In the genomic region with DNA sequence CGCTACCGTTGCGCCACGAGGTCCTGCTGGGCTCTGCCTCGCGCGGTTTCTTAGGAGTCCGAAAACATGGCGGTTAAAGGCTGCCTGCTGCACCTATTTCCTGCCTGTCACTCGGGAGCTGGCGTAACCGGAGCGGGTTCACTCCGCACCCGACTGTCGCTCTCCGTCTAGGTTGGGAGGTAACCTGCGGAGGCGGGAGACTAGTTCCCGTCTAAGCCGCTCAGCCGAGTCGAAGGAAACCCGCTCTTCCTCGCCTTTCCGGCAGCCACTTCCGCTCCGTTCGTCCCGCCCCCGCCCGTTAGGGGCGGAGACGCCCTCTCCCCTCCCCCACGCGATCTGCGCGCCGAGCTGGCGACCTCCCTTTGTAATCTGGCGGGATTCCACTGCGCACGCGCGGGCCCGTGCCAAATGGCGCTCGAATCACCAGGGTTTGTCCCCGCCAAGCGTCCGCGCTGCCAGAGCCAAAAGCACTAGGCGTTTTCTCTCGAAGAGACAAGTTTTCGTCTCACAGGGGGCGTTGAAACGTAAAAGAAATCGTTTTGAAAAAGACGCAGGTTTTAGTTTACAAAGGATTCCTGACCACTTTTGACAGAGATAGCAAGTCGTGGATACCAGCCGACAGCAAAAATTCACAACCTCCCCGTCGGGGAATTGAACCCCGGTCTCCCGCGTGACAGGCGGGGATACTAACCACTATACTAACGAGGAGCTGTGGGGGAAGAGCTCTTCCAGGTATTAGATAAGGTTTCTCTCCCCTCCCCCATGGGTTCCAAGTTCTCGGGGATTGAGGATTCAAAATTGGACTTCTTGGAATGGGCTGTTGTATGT, we compare ENCODE assay signal across 8 mouse cellular contexts. TPM values are rescaled to one million over a fixed set of nuclear protein-coding genes. Genes with fewer than 3 reads are reported as not detected.
DNase-seq lines count a peak whose midpoint lies in the region; ATAC-seq and TF ChIP-seq lines count a peak whose summit lies in the region.

No protein-coding gene starts in this region.

- TF ChIP-seq CTCF in ES-Bruce4 (IDR thresholded peaks at IDR 0.05; ENCODE audit: low read depth, low read length): no peak

- TF ChIP-seq EP300 in ES-Bruce4 (IDR thresholded peaks at IDR 0.05; ENCODE audit: insufficient read depth, low read depth, low read length): peak; percentile 56; the same call in 1 of the 2 replicates

- H3K9ac ChIP-seq in ES-Bruce4 (ENCODE audit: low read depth, poor library complexity, severe bottlenecking): peak overlapping the region; percentile 54
- H3K9ac ChIP-seq in forebrain, embryonic 14.5 days (ENCODE audit: low read length): peak overlapping the region; percentile 74
- H3K9ac ChIP-seq in neural tube, embryonic 15.5 days (replicated peaks): peak overlapping the region; percentile 67

- H3K4me2 ChIP-seq in forebrain, embryonic 14.5 days (ENCODE audit: low read length): peak overlapping the region; percentile 61
- peak overlapping the region; percentile 54 for H3K4me2 ChIP-seq in neural tube, embryonic 15.5 days

- H3K27ac ChIP-seq in ES-Bruce4 (ENCODE audit: insufficient read depth, low read length): peak overlapping the region; percentile 90
- peak overlapping the region; percentile 99 for H3K27ac ChIP-seq in forebrain, embryonic 14.5 days (ENCODE audit: low read depth, low read length)
- peak overlapping the region; percentile 99 for H3K27ac ChIP-seq in neural tube, embryonic 15.5 days (replicated peaks)

- no peaks in the 10 kb centered on the region for H3K36me3 ChIP-seq in ES-Bruce4 (ENCODE audit: control insufficient read depth, insufficient read depth, low read length, poor library complexity, severe bottlenecking)
- no peaks in the 10 kb centered on the region for H3K36me3 ChIP-seq in forebrain, embryonic 14.5 days (ENCODE audit: control insufficient read depth, insufficient read depth, low read length)
- no peaks in the 10 kb centered on the region for H3K36me3 ChIP-seq in neural tube, embryonic 15.5 days

- H3K9me3 ChIP-seq in ES-Bruce4 (replicated peaks; ENCODE audit: control insufficient read depth, insufficient read depth, low read length, poor library complexity, severe bottlenecking): no peaks in the 10 kb centered on the region
- H3K9me3 ChIP-seq in forebrain, embryonic 14.5 days (replicated peaks; ENCODE audit: control insufficient read depth, low read length): no peaks in the 10 kb centered on the region
- H3K9me3 ChIP-seq in neural tube, embryonic 15.5 days (replicated peaks): no peaks in the 10 kb centered on the region

- H3K4me3 ChIP-seq in ES-Bruce4 (ENCODE audit: low read depth, low read length): peak overlapping the region; percentile 91
- peak overlapping the region; percentile 51 for H3K4me3 ChIP-seq in forebrain, embryonic 14.5 days (ENCODE audit: low read depth, low read length)
- H3K4me3 ChIP-seq in neural tube, embryonic 15.5 days (replicated peaks): peak overlapping the region; percentile 60

- under 1% methylated on average over 69 of the region's 69 CpGs for WGBS in forebrain, embryonic 14.5 days
- WGBS in neural tube, embryonic 15.5 days: under 1% methylated on average over 69 of the region's 69 CpGs

- peak; percentile 85 for TF ChIP-seq POLR2A in ES-Bruce4 (IDR thresholded peaks at IDR 0.05; ENCODE audit: insufficient read depth, low read length)

- peak; percentile 98 for DNase-seq in forebrain, embryonic 14.5 days (ENCODE audit: low spot score)
- DNase-seq in heart, postnatal 14 days: peak; percentile 100
- DNase-seq in layer of hippocampus, adult 11-12 months (ENCODE audit: low spot score): peak; percentile 98
- DNase-seq in lung, adult 18-20 months: peak; percentile 98 to 99
- peak; percentile 97 for DNase-seq in testis, postnatal 14 days (ENCODE audit: low spot score)

- ATAC-seq in cerebellum, adult (ENCODE audit: insufficient number of reproducible peaks, low FRiP score, low TSS enrichment): peak; percentile 83
- peak; percentile 91 for ATAC-seq in forebrain, embryonic 14.5 days
- ATAC-seq in neural tube, embryonic 15.5 days (ENCODE audit: low FRiP score): peak; percentile 92

- H3K4me1 ChIP-seq in ES-Bruce4 (ENCODE audit: control insufficient read depth, insufficient read depth, low read length): peaks cover 4% of the 10 kb centered on the region
- H3K4me1 ChIP-seq in forebrain, embryonic 14.5 days (ENCODE audit: control insufficient read depth, insufficient read depth, low read length): peaks cover 14% of the 10 kb centered on the region
- H3K4me1 ChIP-seq in neural tube, embryonic 15.5 days: peaks cover 24% of the 10 kb centered on the region

- intact Hi-C loops in heart, postnatal 14 days (cut with DNase I): loop anchor here (1.0 kb wide), 1 partner anchor 9 kb away; no protein-coding TSS in a partner anchor

- H3K27me3 ChIP-seq in ES-Bruce4 (ENCODE audit: control insufficient read depth, insufficient read depth, low read length, poor library complexity, severe bottlenecking): no peaks in the 10 kb centered on the region
- H3K27me3 ChIP-seq in forebrain, embryonic 14.5 days (replicated peaks; ENCODE audit: control insufficient read depth, insufficient read depth, low read length): no peaks in the 10 kb centered on the region
- no peaks in the 10 kb centered on the region for H3K27me3 ChIP-seq in neural tube, embryonic 15.5 days (replicated peaks)

RNA-seq across cellular contexts. Expression of a gene that starts 0.6 kb away (rescaled TPM):
- polyA plus RNA-seq in ES-Bruce4 (2011; ENCODE audit: insufficient read depth, insufficient read length, low read depth, missing spikeins): 259 and 265 TPM in 2 replicates
- 157 and 165 TPM in 2 replicates for polyA plus RNA-seq in forebrain, embryonic 14.5 days (2014; fragmentation: Nextera tagmentation; extraction: Ambion mirVana)
- 10 to 100 TPM; 54.4 to 60.4 TPM for total RNA-seq in heart, postnatal 14 days (2021)
- 80.0 and 105 TPM in 2 replicates for polyA plus RNA-seq in neural tube, embryonic 15.5 days (2015; fragmentation: Nextera tagmentation; extraction: Ambion mirVana)

RNA-seq across cellular contexts. Expression of a gene that starts 57.8 kb away (rescaled TPM):
- polyA plus RNA-seq in ES-Bruce4 (2011; ENCODE audit: insufficient read depth, insufficient read length, low read depth, missing spikeins): 550 and 557 TPM in 2 replicates
- 489 and 493 TPM in 2 replicates for polyA plus RNA-seq in forebrain, embryonic 14.5 days (2014; fragmentation: Nextera tagmentation; extraction: Ambion mirVana)
- total RNA-seq in heart, postnatal 14 days (2021): 1,000 to 10,000 TPM; 2,379 to 2,461 TPM
- 595 and 628 TPM in 2 replicates for polyA plus RNA-seq in neural tube, embryonic 15.5 days (2015; fragmentation: Nextera tagmentation; extraction: Ambion mirVana)

Comparison
In these comparisons a context has a peak if more than half of its experiments do, and no peak if none do; other contexts are left out.
1. Peak in every context shown above with its lines: DNase-seq, ATAC-seq, H3K4me3 ChIP-seq and H3K27ac ChIP-seq.